Mouse (Mus musculus): ENCODE measurements around the gene Rere. TPM values are rescaled to one million over a fixed set of nuclear protein-coding genes. Genes with fewer than 3 reads are reported as not detected.

The Rere gene
- polyA plus RNA-seq, 1 experiment from 2014 or later, result 29.0 TPM

- H3K4me1 ChIP-seq (ENCODE audit: control insufficient read depth, insufficient read depth, low read length), result peaks cover 60% of the 10 kb centered on the region
- no peak overlapping the region; the same call in 1 of the 2 replicates for H3K27ac ChIP-seq (ENCODE audit: low read length)
- H3K4me2 ChIP-seq (ENCODE audit: low read length), result peak overlapping the region; percentile 28
- no peaks in the 10 kb centered on the region for H3K9me3 ChIP-seq (replicated peaks; ENCODE audit: control insufficient read depth, low read length, poor library complexity, severe bottlenecking)
- H3K9ac ChIP-seq (ENCODE audit: low read depth, low read length), result no peak overlapping the region
- ATAC-seq, result no peak
- no peak overlapping the region for H3K4me3 ChIP-seq (ENCODE audit: low read depth, low read length)
- WGBS, result 32% methylated on average over 9 of the region's 9 CpGs
- no peaks in the 10 kb centered on the region for H3K27me3 ChIP-seq (ENCODE audit: control insufficient read depth, insufficient read depth, low read depth, low read length)
- no peaks in the 10 kb centered on the region for H3K36me3 ChIP-seq (ENCODE audit: control insufficient read depth, insufficient read depth, low read length)
Measured at GRCm38 (mm10) chr4:150374651-150375447, 93.4 kb downstream of the Rere start.

- WGBS, result 62% methylated on average over 1 of the region's 1 CpGs
- H3K4me3 ChIP-seq (ENCODE audit: low read depth, low read length), result no peak overlapping the region
- no peak for ATAC-seq
- no peaks in the 10 kb centered on the region for H3K9me3 ChIP-seq (replicated peaks; ENCODE audit: control insufficient read depth, low read length, poor library complexity, severe bottlenecking)
- H3K36me3 ChIP-seq (ENCODE audit: control insufficient read depth, insufficient read depth, low read length), result no peaks in the 10 kb centered on the region
- peaks cover 56% of the 10 kb centered on the region for H3K4me1 ChIP-seq (ENCODE audit: control insufficient read depth, insufficient read depth, low read length)
- no peak overlapping the region for H3K27ac ChIP-seq (ENCODE audit: low read length)
- no peaks in the 10 kb centered on the region for H3K27me3 ChIP-seq (ENCODE audit: control insufficient read depth, insufficient read depth, low read depth, low read length)
- no peak overlapping the region for H3K9ac ChIP-seq (ENCODE audit: low read depth, low read length)
- H3K4me2 ChIP-seq (ENCODE audit: low read length), result no peak overlapping the region
Measured at GRCm38 (mm10) chr4:150375448-150375935, 94.0 kb downstream of the Rere start.

GRCm38 (mm10) chr4:150379313-150379712 lies 97.9 kb downstream of the Rere start:
- Histone ChIP-seq H3K4me3 (ENCODE audit: low read depth, low read length) (no peak overlapping the region), H3K9ac (ENCODE audit: low read depth, low read length) (no peak overlapping the region), H3K27me3 (ENCODE audit: control insufficient read depth, insufficient read depth, low read depth, low read length) (no peaks in the 10 kb centered on the region), H3K36me3 (ENCODE audit: control insufficient read depth, insufficient read depth, low read length) (no peaks in the 10 kb centered on the region), H3K4me2 (ENCODE audit: low read length) (no peak overlapping the region), H3K27ac (ENCODE audit: low read length) (no peak overlapping the region), H3K9me3 (replicated peaks; ENCODE audit: control insufficient read depth, low read length, poor library complexity, severe bottlenecking) (no peaks in the 10 kb centered on the region), H3K4me1 (ENCODE audit: control insufficient read depth, insufficient read depth, low read length) (peaks cover 23% of the 10 kb centered on the region)
- no peak for ATAC-seq
- WGBS, result 80% methylated on average over 6 of the region's 6 CpGs

- H3K9ac ChIP-seq (ENCODE audit: low read depth, low read length), result no peak overlapping the region
- H3K4me1 ChIP-seq (ENCODE audit: control insufficient read depth, insufficient read depth, low read length), result peaks cover 18% of the 10 kb centered on the region
- H3K9me3 ChIP-seq (replicated peaks; ENCODE audit: control insufficient read depth, low read length, poor library complexity, severe bottlenecking), result no peaks in the 10 kb centered on the region
- ATAC-seq, result no peak
- 75% methylated on average over 2 of the region's 2 CpGs for WGBS
- H3K27me3 ChIP-seq (ENCODE audit: control insufficient read depth, insufficient read depth, low read depth, low read length), result no peaks in the 10 kb centered on the region
- no peak overlapping the region for H3K4me2 ChIP-seq (ENCODE audit: low read length)
- no peaks in the 10 kb centered on the region for H3K36me3 ChIP-seq (ENCODE audit: control insufficient read depth, insufficient read depth, low read length)
- no peak overlapping the region for H3K27ac ChIP-seq (ENCODE audit: low read length)
- H3K4me3 ChIP-seq (ENCODE audit: low read depth, low read length), result no peak overlapping the region
Measured at GRCm38 (mm10) chr4:150379772-150380171, 98.3 kb downstream of the Rere start.

- no peak overlapping the region for H3K27ac ChIP-seq (ENCODE audit: low read length)
- 65% methylated on average over 5 of the region's 5 CpGs for WGBS
- ATAC-seq, result no peak
Measured at GRCm38 (mm10) chr4:150380273-150380672, 98.8 kb downstream of the Rere start.

GRCm38 (mm10) chr4:150382504-150382903 lies 101.1 kb downstream of the Rere start:
- peaks cover 8% of the 10 kb centered on the region for H3K4me1 ChIP-seq (ENCODE audit: control insufficient read depth, insufficient read depth, low read length)

More at GRCm38 (mm10) chr4:150380273-150380672, 98.8 kb downstream of the Rere start:
- Histone ChIP-seq H3K27me3 (ENCODE audit: control insufficient read depth, insufficient read depth, low read depth, low read length) (no peaks in the 10 kb centered on the region), H3K4me2 (ENCODE audit: low read length) (no peak overlapping the region), H3K4me1 (ENCODE audit: control insufficient read depth, insufficient read depth, low read length) (peaks cover 14% of the 10 kb centered on the region), H3K4me3 (ENCODE audit: low read depth, low read length) (no peak overlapping the region), H3K9ac (ENCODE audit: low read depth, low read length) (no peak overlapping the region), H3K9me3 (replicated peaks; ENCODE audit: control insufficient read depth, low read length, poor library complexity, severe bottlenecking) (no peaks in the 10 kb centered on the region), H3K36me3 (ENCODE audit: control insufficient read depth, insufficient read depth, low read length) (no peaks in the 10 kb centered on the region)

GRCm38 (mm10) chr4:150384405-150384804 lies 103.0 kb downstream of the Rere start:
- H3K4me3 ChIP-seq (ENCODE audit: low read depth, low read length), result no peak overlapping the region
- no peaks in the 10 kb centered on the region for H3K9me3 ChIP-seq (replicated peaks; ENCODE audit: control insufficient read depth, low read length, poor library complexity, severe bottlenecking)
- H3K27ac ChIP-seq (ENCODE audit: low read length), result no peak overlapping the region
- H3K4me2 ChIP-seq (ENCODE audit: low read length), result no peak overlapping the region
- ATAC-seq, result peak; percentile 32; the same call in 1 of the 2 replicates
- WGBS, result 37% methylated on average over 8 of the region's 8 CpGs
- H3K4me1 ChIP-seq (ENCODE audit: control insufficient read depth, insufficient read depth, low read length), result peaks cover 8% of the 10 kb centered on the region
- no peak overlapping the region for H3K9ac ChIP-seq (ENCODE audit: low read depth, low read length)
- H3K27me3 ChIP-seq (ENCODE audit: control insufficient read depth, insufficient read depth, low read depth, low read length), result no peaks in the 10 kb centered on the region
- no peaks in the 10 kb centered on the region for H3K36me3 ChIP-seq (ENCODE audit: control insufficient read depth, insufficient read depth, low read length)

More at GRCm38 (mm10) chr4:150382504-150382903, 101.1 kb downstream of the Rere start:
- no peak overlapping the region for H3K27ac ChIP-seq (ENCODE audit: low read length)
- WGBS, result 88% methylated on average over 3 of the region's 3 CpGs
- H3K4me3 ChIP-seq (ENCODE audit: low read depth, low read length), result no peak overlapping the region
- no peaks in the 10 kb centered on the region for H3K27me3 ChIP-seq (ENCODE audit: control insufficient read depth, insufficient read depth, low read depth, low read length)
- no peak overlapping the region for H3K9ac ChIP-seq (ENCODE audit: low read depth, low read length)
- no peaks in the 10 kb centered on the region for H3K9me3 ChIP-seq (replicated peaks; ENCODE audit: control insufficient read depth, low read length, poor library complexity, severe bottlenecking)
- no peak overlapping the region for H3K4me2 ChIP-seq (ENCODE audit: low read length)
- H3K36me3 ChIP-seq (ENCODE audit: control insufficient read depth, insufficient read depth, low read length), result no peaks in the 10 kb centered on the region
- ATAC-seq, result no peak

- peaks cover 8% of the 10 kb centered on the region for H3K4me1 ChIP-seq (ENCODE audit: control insufficient read depth, insufficient read depth, low read length)
- no peak overlapping the region for H3K27ac ChIP-seq (ENCODE audit: low read length)
- WGBS, result 63% methylated on average over 3 of the region's 3 CpGs
- no peaks in the 10 kb centered on the region for H3K9me3 ChIP-seq (replicated peaks; ENCODE audit: control insufficient read depth, low read length, poor library complexity, severe bottlenecking)
- H3K9ac ChIP-seq (ENCODE audit: low read depth, low read length), result no peak overlapping the region
- no peak overlapping the region for H3K4me2 ChIP-seq (ENCODE audit: low read length)
- H3K4me3 ChIP-seq (ENCODE audit: low read depth, low read length), result no peak overlapping the region
- no peaks in the 10 kb centered on the region for H3K36me3 ChIP-seq (ENCODE audit: control insufficient read depth, insufficient read depth, low read length)
- ATAC-seq, result no peak
- H3K27me3 ChIP-seq (ENCODE audit: control insufficient read depth, insufficient read depth, low read depth, low read length), result no peaks in the 10 kb centered on the region
Measured at GRCm38 (mm10) chr4:150384899-150385298, 103.5 kb downstream of the Rere start.

GRCm38 (mm10) chr4:150388518-150388917 lies 107.1 kb downstream of the Rere start:
- 82% methylated on average over 3 of the region's 3 CpGs for WGBS
- H3K4me3 ChIP-seq (ENCODE audit: low read depth, low read length), result no peak overlapping the region
- H3K4me1 ChIP-seq (ENCODE audit: control insufficient read depth, insufficient read depth, low read length), result peaks cover 14% of the 10 kb centered on the region
- H3K9me3 ChIP-seq (replicated peaks; ENCODE audit: control insufficient read depth, low read length, poor library complexity, severe bottlenecking), result no peaks in the 10 kb centered on the region
- no peak overlapping the region for H3K9ac ChIP-seq (ENCODE audit: low read depth, low read length)
- H3K27ac ChIP-seq (ENCODE audit: low read length), result no peak overlapping the region; the same call in 1 of the 2 replicates
- no peaks in the 10 kb centered on the region for H3K27me3 ChIP-seq (ENCODE audit: control insufficient read depth, insufficient read depth, low read depth, low read length)
- no peak overlapping the region for H3K4me2 ChIP-seq (ENCODE audit: low read length)
- no peak for ATAC-seq
- H3K36me3 ChIP-seq (ENCODE audit: control insufficient read depth, insufficient read depth, low read length), result no peaks in the 10 kb centered on the region
